Mouse (Mus musculus) embryonic facial prominence, embryonic 10.5 days (tissue): ENCODE results near the gene Gm2916. TPM values are rescaled to one million over a fixed set of nuclear protein-coding genes. Genes with fewer than 3 reads are reported as not detected.
"Not testable (repeated sequence)": the region's sequence is repeated elsewhere in the genome, so short reads cannot be mapped to it uniquely, and the experiment has no call there.

Experiments used
- DNase-seq: peaks from one replicate; pipeline ENCODE4 v3.0.0-alpha.2; 2017; ENCODE audit warnings: low spot score
- H3K27ac ChIP-seq: fragments of 300-500 bp; sonication (generic); replicated peaks from 2 replicates; pipeline ENCODE4 v1.5.1; 2016; ENCODE audit warnings: mild to moderate bottlenecking
- H3K27me3 ChIP-seq: fragments of 300-500 bp; sonication (generic); replicated peaks from 2 replicates; pipeline ENCODE4 v1.6.1; 2016; ENCODE audit warnings: low read depth, mild to moderate bottlenecking; ENCODE audit not compliant: poor library complexity, severe bottlenecking
- H3K36me3 ChIP-seq: fragments of 300-500 bp; sonication (generic); replicated peaks from 2 replicates; pipeline ENCODE4 v1.6.1; 2016; ENCODE audit warnings: mild to moderate bottlenecking, moderate library complexity
- H3K4me1 ChIP-seq: fragments of 300-500 bp; sonication (generic); 2 replicates; pipeline ENCODE4 v1.6.1; 2016
- H3K4me3 ChIP-seq: fragments of 300-500 bp; sonication (generic); 2 replicates; pipeline ENCODE4 v1.5.1; 2016; ENCODE audit warnings: mild to moderate bottlenecking, moderate library complexity
- H3K9me3 ChIP-seq: fragments of 300-500 bp; sonication (generic); 2 replicates; pipeline ENCODE4 v1.6.1; 2016; ENCODE audit warnings: mild to moderate bottlenecking
- WGBS: fragments of 180-500 bp; shearing (Covaris S2); methylation state at CpG from one replicate; pipeline ENCODE4 v1.1.7; 2016; 5-methylcytosine and 5-hydroxymethylcytosine counted together
- polyA plus RNA-seq: library from polyadenylated mRNA; unstranded; fragments of >200 nt; fragmentation: Nextera tagmentation; extraction: Ambion mirVana; gene quantifications from 2 replicates; pipeline ENCODE4 v1.2.1, GENCODE M21; 2016

Gm2916 gene
- polyA plus RNA-seq = 0.09 TPM in 1 of 2 replicates, not detected in the other

GRCm38 (mm10) chr14:3883872-3884271 lies at the start of gene Gm2916:
TSS of gene Gm2916 (plus strand) at chr14:3884172.
- DNase-seq, H3K4me3 ChIP-seq, H3K9me3 ChIP-seq, H3K27ac ChIP-seq, H3K4me1 ChIP-seq, H3K27me3 ChIP-seq, H3K36me3 ChIP-seq: not testable (repeated sequence)
- WGBS = no CpG with 5 or more reads among the region's 1 CpGs

GRCm38 (mm10) chr14:3845945-3846344 lies 38.0 kb upstream of the Gm2916 start, which contains the start of gene Gm3033:
TSS of gene Gm3033 (plus strand) at chr14:3846245.
- not testable (repeated sequence) for DNase-seq, H3K27me3 ChIP-seq, H3K9me3 ChIP-seq, H3K4me3 ChIP-seq, H3K27ac ChIP-seq, H3K36me3 ChIP-seq, H3K4me1 ChIP-seq
- no CpG with 5 or more reads among the region's 2 CpGs for WGBS

DNA sequence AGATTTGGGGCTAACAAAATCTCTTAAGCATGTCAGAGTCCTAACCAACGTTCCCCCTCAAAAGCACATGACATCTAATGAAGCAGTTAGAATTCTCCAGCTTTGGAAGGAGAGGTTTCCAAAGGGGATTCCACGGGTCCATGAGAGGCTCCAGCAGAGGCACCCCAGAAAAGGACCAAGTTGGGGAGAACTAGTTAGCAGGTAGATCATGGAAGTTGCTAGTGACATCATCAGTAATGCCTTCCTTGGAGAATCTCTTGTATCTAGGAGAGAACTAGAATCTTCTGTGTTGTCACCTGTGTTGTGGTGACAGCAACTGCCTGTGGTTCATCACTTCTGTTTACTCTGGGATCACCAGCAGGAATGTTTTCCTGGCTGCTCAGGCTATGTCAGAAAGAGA lies 47.5 kb downstream of the Gm2916 start, which contains the start of gene Gm3029:
Gene Gm3029, plus strand, starts transcription at position 301 of the 400 bp plus-strand sequence.
- not testable (repeated sequence) for H3K27ac ChIP-seq, H3K4me3 ChIP-seq, H3K9me3 ChIP-seq, H3K4me1 ChIP-seq, H3K27me3 ChIP-seq, DNase-seq, H3K36me3 ChIP-seq
- 71% methylated on average over 1 of the region's 2 CpGs for WGBS

- DNase-seq, H3K36me3 ChIP-seq, H3K9me3 ChIP-seq, H3K27ac ChIP-seq, H3K4me1 ChIP-seq, H3K27me3 ChIP-seq, H3K4me3 ChIP-seq: not testable (repeated sequence)
- WGBS = no CpG with 5 or more reads among the region's 2 CpGs
Observed at GRCm38 (mm10) chr14:3963247-3963646, 79.3 kb downstream of the Gm2916 start, which contains the start of gene Gm3095. TSS of gene Gm3095 (plus strand) at chr14:3963547.

Other genes starting within 250 kb of the Gm2916 start
- not detected in 2 replicates for gene Gm3012, start 249.7 kb upstream of the Gm2916 start, polyA plus RNA-seq
- 1.9 and 2.0 TPM in 2 replicates for gene Gm3020, start 232.1 kb upstream of the Gm2916 start, polyA plus RNA-seq
- gene Gm3043, start 195.4 kb upstream of the Gm2916 start, polyA plus RNA-seq = not detected in 2 replicates
- gene Gm3002, start 74.1 kb upstream of the Gm2916 start, polyA plus RNA-seq = 0.25 and 0.56 TPM in 2 replicates
- gene Gm3033, start 37.9 kb upstream of the Gm2916 start, polyA plus RNA-seq = not detected in 2 replicates
- gene Gm3029, start 47.6 kb downstream of the Gm2916 start, polyA plus RNA-seq = not detected in 2 replicates
- gene Gm3095, start 79.4 kb downstream of the Gm2916 start, polyA plus RNA-seq = 0.21 and 0.24 TPM in 2 replicates
- gene Gm3099, start 114.2 kb downstream of the Gm2916 start, polyA plus RNA-seq = not detected in 2 replicates
- gene Gm5796, start 139.8 kb downstream of the Gm2916 start, polyA plus RNA-seq = 0.61 and 1.1 TPM in 2 replicates
- not detected in 2 replicates for gene Gm3115, start 199.9 kb downstream of the Gm2916 start, polyA plus RNA-seq
- gene Gm8108, start 226.4 kb downstream of the Gm2916 start, polyA plus RNA-seq = 0.20 and 0.57 TPM in 2 replicates